Mouse (Mus musculus) brain, embryonic 14.5 days (tissue): ENCODE results near the gene Prkaca. TPM values are rescaled to one million over a fixed set of nuclear protein-coding genes. Genes with fewer than 3 reads are reported as not detected.

ENCODE experiments used
- DNase-seq: peaks from one replicate; pipeline ENCODE4 v3.0.0-alpha.2; 2011; ENCODE audit warnings: low read depth
- CTCF ChIP-seq: fragments of 200-500 bp; IDR thresholded peaks from 2 replicates; pipeline ENCODE4 v1.5.1; 2012; ENCODE audit warnings: inconsistent platforms, mild to moderate bottlenecking, moderate library complexity, borderline replicate concordance; ENCODE audit not compliant: insufficient read depth, insufficient read length; ENCODE audit errors: extremely low read depth
- POLR2A ChIP-seq: fragments of 200-500 bp; IDR thresholded peaks from 2 replicates; pipeline ENCODE4 v1.6.1; 2012; ENCODE audit warnings: mild to moderate bottlenecking, inconsistent platforms, borderline replicate concordance; ENCODE audit not compliant: poor library complexity, insufficient read depth, insufficient read length, severe bottlenecking; ENCODE audit errors: extremely low read depth
- polyA plus RNA-seq: library from polyadenylated mRNA; depleted of rRNA; stranded (reverse); fragments of >200 nt; gene quantifications from 2 replicates; pipeline ENCODE4 v1.2.3, GENCODE M21; 2012

Prkaca gene
- polyA plus RNA-seq, 1 experiment: 143 TPM

- TF ChIP-seq POLR2A (no peak), CTCF (peak; percentile 82)
- DNase-seq: peak; percentile 100
Observed at GRCm38 (mm10) chr8:83955106-83955957, 17.5 kb upstream of the Prkaca start, which contains the start of the genes Gm10644 and Asf1b. Gm10644 (minus strand) TSS chr8:83955205. Asf1b (plus strand) TSS chr8:83955507.

- TF ChIP-seq POLR2A (no peak), CTCF (no peak)
- no peak for DNase-seq
Observed at GRCm38 (mm10) chr8:83955958-83956218, 16.9 kb upstream of the Prkaca start.

GRCm38 (mm10) chr8:83956789-83957188 is 16.0 kb upstream of the Prkaca start:
- TF ChIP-seq CTCF: peak; percentile 24; the same call in 1 of the 2 replicates
- no peak for TF ChIP-seq POLR2A
- DNase-seq: peak; percentile 25

DNA sequence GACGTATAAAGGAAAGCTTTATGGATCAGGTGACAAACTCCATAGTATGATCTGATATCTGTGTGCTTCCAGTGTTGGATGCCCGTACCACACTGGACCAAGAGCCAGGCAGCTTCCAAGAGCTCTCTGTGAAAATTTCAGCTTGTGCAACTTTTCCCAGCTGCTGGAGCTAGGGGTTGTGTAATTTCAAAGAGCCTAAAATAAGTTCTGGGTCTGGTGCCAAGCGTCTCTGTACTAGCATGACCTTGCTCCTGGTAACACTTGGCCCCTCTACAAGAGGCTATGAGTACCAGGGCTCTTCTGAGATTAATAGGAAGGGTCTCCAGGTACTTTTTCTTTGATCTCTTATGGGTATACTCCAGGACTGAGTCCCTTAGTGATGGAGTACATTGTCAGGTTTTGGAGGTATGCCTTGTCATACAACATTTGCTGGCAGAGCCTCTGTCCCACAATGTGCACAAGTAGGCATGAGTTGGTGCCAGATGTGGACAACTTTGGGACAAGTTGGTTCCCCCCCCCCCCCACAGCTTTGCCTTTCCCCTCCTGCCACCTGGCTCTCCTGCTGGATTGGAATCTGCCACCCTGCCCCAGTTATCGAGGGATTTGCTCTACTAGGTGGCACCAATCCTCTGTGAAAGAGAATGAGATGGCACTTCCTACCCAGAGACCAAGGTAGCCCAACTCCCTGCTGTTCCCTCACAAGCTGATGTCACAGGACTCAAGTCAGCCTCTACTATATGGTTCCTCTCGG is 8.6 kb upstream of the Prkaca start:
- no peak for DNase-seq
- TF ChIP-seq POLR2A (no peak), CTCF (no peak)

GRCm38 (mm10) chr8:83967701-83968100 is 5.1 kb upstream of the Prkaca start:
- TF ChIP-seq POLR2A: no peak
- no peak for TF ChIP-seq CTCF

DNA sequence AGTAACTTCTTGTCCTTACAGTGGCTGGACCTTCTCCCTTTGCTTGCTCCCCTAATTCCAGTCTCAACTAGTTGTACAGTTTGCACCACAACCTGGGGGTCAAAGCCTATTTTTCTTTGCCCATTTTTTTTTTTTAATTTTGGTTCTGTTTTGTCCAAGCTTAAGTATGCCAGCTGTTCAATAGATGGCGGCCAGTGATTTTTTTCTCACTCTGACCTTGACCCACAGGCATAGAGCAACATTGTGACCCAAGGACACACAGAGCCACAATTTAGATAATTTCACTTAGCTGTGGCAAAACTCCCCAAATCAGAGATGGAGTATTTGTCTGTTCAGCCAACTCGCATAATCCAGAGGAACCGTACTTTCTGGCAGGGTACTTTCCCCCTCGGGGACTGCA is 1.7 kb upstream of the Prkaca start:
- no peak for TF ChIP-seq CTCF
- TF ChIP-seq POLR2A: no peak
- DNase-seq: no peak

More at GRCm38 (mm10) chr8:83967701-83968100, 5.1 kb upstream of the Prkaca start:
- no peak for DNase-seq

DNA sequence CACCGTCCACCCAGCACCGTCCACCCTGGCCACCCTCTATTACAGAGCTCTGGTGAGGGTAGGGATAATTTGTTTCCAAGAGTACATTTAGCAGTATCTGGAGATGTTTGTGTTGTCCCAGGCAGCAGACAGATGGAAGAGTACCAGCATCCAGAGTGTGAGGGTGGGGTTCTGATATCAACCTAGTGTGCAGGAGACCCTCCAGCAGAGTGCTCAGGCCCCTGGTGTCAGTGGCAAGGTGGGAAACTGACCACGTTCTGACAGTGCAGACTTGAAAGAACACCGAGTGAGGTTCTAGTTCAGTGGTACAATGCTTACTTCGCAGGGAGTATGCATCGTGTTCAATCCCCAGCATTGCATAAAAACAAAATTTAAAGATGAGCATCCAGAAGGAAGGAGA is 1.1 kb upstream of the Prkaca start:
- no peak for TF ChIP-seq POLR2A
- TF ChIP-seq CTCF: no peak
- no peak for DNase-seq

DNA sequence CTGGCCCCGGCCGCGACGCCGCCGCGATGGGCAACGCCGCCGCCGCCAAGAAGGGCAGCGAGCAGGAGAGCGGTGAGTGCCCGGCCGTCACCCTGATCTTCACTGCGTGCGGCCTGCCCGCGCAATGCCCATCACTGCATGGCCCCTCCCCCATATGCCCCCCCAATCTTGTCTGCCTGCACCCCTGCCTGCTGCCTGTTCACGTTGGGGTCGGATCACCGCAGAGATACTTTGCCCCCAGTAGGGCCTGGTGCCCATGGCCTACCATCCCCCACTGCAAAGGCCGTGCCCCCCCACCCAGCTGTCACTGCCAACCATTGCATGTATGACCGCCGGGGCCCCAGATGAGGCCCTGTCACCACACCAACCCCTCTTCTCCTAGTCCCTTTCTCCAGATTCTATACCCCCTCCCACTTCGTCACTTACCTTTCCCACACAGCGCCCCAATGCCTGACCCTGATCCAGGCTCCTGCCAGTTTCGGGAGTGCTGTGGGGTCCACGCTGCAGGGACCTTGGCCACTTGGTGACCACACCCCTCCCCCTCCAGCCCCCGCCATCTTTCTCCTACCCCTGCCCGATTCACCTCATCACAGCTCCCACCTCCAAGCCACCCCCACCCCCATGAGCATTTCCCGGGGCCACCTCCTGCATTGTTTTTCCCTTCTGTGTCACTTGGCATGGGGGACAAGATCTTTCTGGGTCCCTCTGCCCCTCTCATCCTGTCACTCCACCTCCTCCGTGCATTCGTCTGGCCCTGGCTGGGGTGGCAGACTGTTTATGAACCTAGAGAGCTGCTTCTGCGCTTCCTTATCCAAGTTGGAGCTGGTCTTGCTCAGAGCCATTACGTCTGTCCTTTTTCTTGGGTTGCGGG is 603 bp downstream of the Prkaca start:
- no peak for TF ChIP-seq POLR2A
- TF ChIP-seq CTCF: no peak
- peak; percentile 32 for DNase-seq

- no peak for DNase-seq
- TF ChIP-seq CTCF: no peak
- no peak for TF ChIP-seq POLR2A
Observed at GRCm38 (mm10) chr8:83974521-83974920, 1.7 kb downstream of the Prkaca start.

GRCm38 (mm10) chr8:83976101-83976630 is 3.4 kb downstream of the Prkaca start:
- TF ChIP-seq POLR2A (no peak), CTCF (no peak)
- no peak for DNase-seq
